Mouse (Mus musculus) midbrain, embryonic 14.5 days (tissue): Measurements from ENCODE around the gene Ttc38. TPM values are rescaled to one million over a fixed set of nuclear protein-coding genes. Genes with fewer than 3 reads are reported as not detected.

Experiments
- polyA plus RNA-seq: library from polyadenylated mRNA; unstranded; fragments of >200 nt; fragmentation: Nextera tagmentation; extraction: Ambion mirVana; gene quantifications from 2 replicates; pipeline ENCODE4 v1.2.1, GENCODE M21; 2014

Gene Ttc38
- polyA plus RNA-seq, 1 experiment from 2014 or later = 2.8 TPM

Other genes starting within 250 kb of the Ttc38 start
- 38.0 and 43.1 TPM in 2 replicates for gene Wnt7b, start 249.8 kb upstream of the Ttc38 start, polyA plus RNA-seq
- 0.89 and 1.2 TPM in 2 replicates for gene Ppara, start 97.3 kb upstream of the Ttc38 start, polyA plus RNA-seq
- 17.9 and 19.4 TPM in 2 replicates for gene Cdpf1, start 20.6 kb upstream of the Ttc38 start, polyA plus RNA-seq
- gene Pkdrej, start 10.6 kb upstream of the Ttc38 start, polyA plus RNA-seq = 0.16 TPM in 1 of 2 replicates, not detected in the other
- 3.8 and 6.4 TPM in 2 replicates for gene Gtse1, start 27.4 kb downstream of the Ttc38 start, polyA plus RNA-seq
- 36.2 and 41.5 TPM in 2 replicates for gene Trmu, start 47.0 kb downstream of the Ttc38 start, polyA plus RNA-seq
- gene Celsr1, start 201.5 kb downstream of the Ttc38 start, polyA plus RNA-seq = 2.9 and 3.5 TPM in 2 replicates
- 29.5 and 31.0 TPM in 2 replicates for gene Gramd4, start 225.4 kb downstream of the Ttc38 start, polyA plus RNA-seq